Mouse (Mus musculus) heart, postnatal 10 days (tissue): ENCODE data around the gene Ilf3. TPM values are rescaled to one million over a fixed set of nuclear protein-coding genes. Genes with fewer than 3 reads are reported as not detected.
"Not testable (repeated sequence)": the region's sequence is repeated elsewhere in the genome, so short reads cannot be mapped to it uniquely, and the experiment has no call there.

Experiments used
- DNase-seq, 2 experiments: peaks; one replicate each; pipeline ENCODE4 v3.0.0; 2021
- intact Hi-C: fragments of 180-260 bp; cut with DNase I; formaldehyde crosslinking; loops from one replicate; pipeline ENCODE4 v1.15.1; 2025
- total RNA-seq, 2 experiments: library from RNA; stranded (reverse); gene quantifications; 2 replicates each; pipeline ENCODE4 v1.2.3; 2021

The Ilf3 gene
- total RNA-seq, result 10 to 100 TPM; 41.3 to 51.0 TPM

- peak; percentile 100 for DNase-seq
- intact Hi-C loops, result loop anchor here (2.0 kb wide), 1 partner anchor 101 kb away; no protein-coding TSS in a partner anchor
Observed at GRCm38 (mm10) chr9:21367357-21368111, at the start of gene Ilf3. TSS of gene Ilf3 (plus strand) at chr9:21367871.

GRCm38 (mm10) chr9:21318792-21319191, 48.9 kb upstream of the Ilf3 start:
- intact Hi-C loops, result no loop called here

GRCm38 (mm10) chr9:21319503-21319902, 48.2 kb upstream of the Ilf3 start:
- no peak for DNase-seq
- intact Hi-C loops, result no loop called here

More at GRCm38 (mm10) chr9:21318792-21319191, 48.9 kb upstream of the Ilf3 start:
- DNase-seq, result no peak

- intact Hi-C loops, result loop anchor here (2.0 kb wide), 1 partner anchor 17 kb away; no protein-coding TSS in a partner anchor
- no peak for DNase-seq
Observed at GRCm38 (mm10) chr9:21320280-21320618, 47.4 kb upstream of the Ilf3 start.

GRCm38 (mm10) chr9:21320619-21321512, 46.8 kb upstream of the Ilf3 start, which contains the start of gene Slc44a2:
TSS of gene Slc44a2 (plus strand) at chr9:21320698.
- DNase-seq, result peak; percentile 91 to 92

GRCm38 (mm10) chr9:21321513-21321835, 46.2 kb upstream of the Ilf3 start:
- intact Hi-C loops, result loop anchor here (2.0 kb wide), 1 partner anchor 15 kb away; no protein-coding TSS in a partner anchor
- DNase-seq, result peak; percentile 47 to 57

More at GRCm38 (mm10) chr9:21320619-21321512, 46.8 kb upstream of the Ilf3 start, which contains the start of gene Slc44a2:
- intact Hi-C loops, result loop anchor here (2.0 kb wide), 1 partner anchor 16 kb away; no protein-coding TSS in a partner anchor

- DNase-seq, result no peak
- intact Hi-C loops, result no loop called here
Observed at GRCm38 (mm10) chr9:21322211-21322916, 45.3 kb upstream of the Ilf3 start.

- DNase-seq, intact Hi-C loops: not testable (repeated sequence)
Observed at GRCm38 (mm10) chr9:21322917-21323297, 44.8 kb upstream of the Ilf3 start.

GRCm38 (mm10) chr9:21324269-21324668, 43.4 kb upstream of the Ilf3 start:
- DNase-seq, result no peak

GRCm38 (mm10) chr9:21327569-21327968, 40.1 kb upstream of the Ilf3 start:
- intact Hi-C loops, result no loop called here
- DNase-seq, result no peak

More at GRCm38 (mm10) chr9:21324269-21324668, 43.4 kb upstream of the Ilf3 start:
- intact Hi-C loops, result no loop called here

- intact Hi-C loops, result no loop called here
- no peak for DNase-seq
Observed at GRCm38 (mm10) chr9:21328041-21328440, 39.6 kb upstream of the Ilf3 start.

GRCm38 (mm10) chr9:21329041-21329440, 38.6 kb upstream of the Ilf3 start:
- intact Hi-C loops, result no loop called here

GRCm38 (mm10) chr9:21329699-21330289, 37.9 kb upstream of the Ilf3 start:
- no peak for DNase-seq
- intact Hi-C loops, result no loop called here

More at GRCm38 (mm10) chr9:21329041-21329440, 38.6 kb upstream of the Ilf3 start:
- DNase-seq, result peak; percentile 82 to 84

- DNase-seq, result no peak
- intact Hi-C loops, result no loop called here
Observed at GRCm38 (mm10) chr9:21331365-21332140, 36.1 kb upstream of the Ilf3 start.

GRCm38 (mm10) chr9:21332161-21333061, 35.3 kb upstream of the Ilf3 start:
- intact Hi-C loops, result no loop called here

GRCm38 (mm10) chr9:21333523-21333922, 34.1 kb upstream of the Ilf3 start:
- intact Hi-C loops, result no loop called here

More at GRCm38 (mm10) chr9:21332161-21333061, 35.3 kb upstream of the Ilf3 start:
- DNase-seq, result no peak

GRCm38 (mm10) chr9:21334747-21335146, 32.9 kb upstream of the Ilf3 start:
- intact Hi-C loops, result no loop called here
- no peak for DNase-seq

More at GRCm38 (mm10) chr9:21333523-21333922, 34.1 kb upstream of the Ilf3 start:
- no peak for DNase-seq

GRCm38 (mm10) chr9:21335391-21335790, 32.3 kb upstream of the Ilf3 start:
- intact Hi-C loops, result no loop called here
- peak; percentile 69 to 76 for DNase-seq
